Mouse (Mus musculus) bone marrow, adult 2 months (tissue): Measurements from ENCODE around the gene Sfmbt2.

Source experiments
- CTCF ChIP-seq: fragments of 200-500 bp; IDR thresholded peaks from 2 replicates; pipeline ENCODE4 v1.5.1; 2011; ENCODE audit warnings: low read length, control low read depth; ENCODE audit not compliant: control insufficient read depth, insufficient read depth
- POLR2A ChIP-seq: fragments of 200-500 bp; IDR thresholded peaks from 2 replicates; pipeline ENCODE4 v1.6.1; 2011; ENCODE audit warnings: low read depth, mild to moderate bottlenecking, control low read depth, low read length, borderline replicate concordance; ENCODE audit not compliant: control insufficient read depth

- TF ChIP-seq CTCF (no peak), POLR2A (no peak)
Observed at GRCm38 (mm10) chr2:10352887-10353286, 17.4 kb upstream of the Sfmbt2 start.
